Mouse (Mus musculus) hindbrain, embryonic 15.5 days (tissue): ENCODE results near the gene Vamp2. TPM values are rescaled to one million over a fixed set of nuclear protein-coding genes. Genes with fewer than 3 reads are reported as not detected.

Experiments
- ATAC-seq: fragments of 200-750 bp; cut with Nextera tagmentation; 2 replicates; pipeline ENCODE4 v1.8.0; 2017; ENCODE audit warnings: low read depth, moderate number of reproducible peaks, moderate TSS enrichment; ENCODE audit not compliant: low FRiP score
- H3K27ac ChIP-seq: fragments of 300-500 bp; sonication (generic); replicated peaks from 2 replicates; pipeline ENCODE4 v1.5.1; 2015; ENCODE audit warnings: mild to moderate bottlenecking, inconsistent platforms
- H3K27me3 ChIP-seq: fragments of 300-500 bp; sonication (generic); 2 replicates; pipeline ENCODE4 v1.6.1; 2015; ENCODE audit warnings: control low read depth, inconsistent platforms
- H3K36me3 ChIP-seq: fragments of 300-500 bp; sonication (generic); 2 replicates; pipeline ENCODE4 v1.6.1; 2015; ENCODE audit warnings: control low read depth, inconsistent platforms
- H3K4me1 ChIP-seq: fragments of 300-500 bp; sonication (generic); replicated peaks from 2 replicates; pipeline ENCODE4 v1.6.1; 2015; ENCODE audit warnings: control low read depth, inconsistent platforms
- H3K4me2 ChIP-seq: fragments of 300-500 bp; sonication (generic); 2 replicates; pipeline ENCODE4 v1.6.1; 2015; ENCODE audit warnings: moderate library complexity, mild to moderate bottlenecking, inconsistent platforms
- H3K4me3 ChIP-seq: fragments of 300-500 bp; sonication (generic); 2 replicates; pipeline ENCODE4 v1.5.1; 2015; ENCODE audit warnings: mild to moderate bottlenecking, inconsistent platforms
- H3K9ac ChIP-seq: fragments of 300-500 bp; sonication (generic); 2 replicates; pipeline ENCODE4 v1.6.1; 2015; ENCODE audit warnings: inconsistent platforms
- H3K9me3 ChIP-seq: fragments of 300-500 bp; sonication (generic); 2 replicates; pipeline ENCODE4 v1.6.1; 2016; ENCODE audit warnings: control low read depth, inconsistent platforms
- WGBS: fragments of 180-500 bp; shearing (Covaris S2); methylation state at CpG from one replicate; pipeline ENCODE4 v1.1.7; 2015; 5-methylcytosine and 5-hydroxymethylcytosine counted together
- polyA plus RNA-seq: library from polyadenylated mRNA; unstranded; fragments of >200 nt; fragmentation: Nextera tagmentation; extraction: Ambion mirVana; gene quantifications from 2 replicates; pipeline ENCODE4 v1.2.1, GENCODE M21; 2015

The Vamp2 gene
- polyA plus RNA-seq, 1 experiment from 2014 or later, result 437 TPM

GRCm38 (mm10) chr11:69135361-69135760 is 47.1 kb downstream of the Vamp2 start:
- Histone ChIP-seq H3K9me3 (no peaks in the 10 kb centered on the region), H3K36me3 (no peaks in the 10 kb centered on the region), H3K27me3 (no peaks in the 10 kb centered on the region; the same call in none of the 2 replicates), H3K4me1 (peaks cover 7% of the 10 kb centered on the region; the same call in 1 of the 2 replicates), H3K4me2 (no peak overlapping the region), H3K27ac (no peak overlapping the region), H3K4me3 (no peak overlapping the region), H3K9ac (no peak overlapping the region)
- no peak for ATAC-seq
- WGBS, result 88% methylated on average over 6 of the region's 6 CpGs

Other genes starting within 250 kb of the Vamp2 start
- gene Ndel1, start 216.6 kb upstream of the Vamp2 start, polyA plus RNA-seq, result 103 and 105 TPM in 2 replicates
- gene Rnf222, start 199.9 kb upstream of the Vamp2 start, polyA plus RNA-seq, result not detected in 2 replicates
- 557 and 622 TPM in 2 replicates for gene Rpl26, start 186.9 kb upstream of the Vamp2 start, polyA plus RNA-seq
- gene Odf4, start 161.4 kb upstream of the Vamp2 start, polyA plus RNA-seq, result 0.60 and 1.2 TPM in 2 replicates
- 21.8 and 25.3 TPM in 2 replicates for gene Arhgef15, start 131.0 kb upstream of the Vamp2 start, polyA plus RNA-seq
- 1.7 and 2.1 TPM in 2 replicates for gene Slc25a35, start 120.4 kb upstream of the Vamp2 start, polyA plus RNA-seq
- 29.8 and 34.3 TPM in 2 replicates for gene Rangrf, start 113.3 kb upstream of the Vamp2 start, polyA plus RNA-seq
- gene Pfas, start 80.0 kb upstream of the Vamp2 start, polyA plus RNA-seq, result 17.6 and 19.0 TPM in 2 replicates
- gene Ctc1, start 72.6 kb upstream of the Vamp2 start, polyA plus RNA-seq, result 56.4 and 71.2 TPM in 2 replicates
- 28.6 and 36.1 TPM in 2 replicates for gene Aurkb, start 42.8 kb upstream of the Vamp2 start, polyA plus RNA-seq
- 22.1 and 23.1 TPM in 2 replicates for gene Borcs6, start 28.8 kb upstream of the Vamp2 start, polyA plus RNA-seq
- gene Tmem107, start 17.7 kb upstream of the Vamp2 start, polyA plus RNA-seq, result 36.6 and 41.7 TPM in 2 replicates
- gene Per1, start 6.7 kb downstream of the Vamp2 start, polyA plus RNA-seq, result 10.0 and 10.1 TPM in 2 replicates
- gene Hes7, start 31.9 kb downstream of the Vamp2 start, polyA plus RNA-seq, result 0.87 and 0.98 TPM in 2 replicates
- gene 9130213A22Rik, start 34.1 kb downstream of the Vamp2 start, polyA plus RNA-seq, result 0.40 and 0.42 TPM in 2 replicates
- 4.7 and 6.5 TPM in 2 replicates for gene Aloxe3, start 37.4 kb downstream of the Vamp2 start, polyA plus RNA-seq
- 0.35 and 0.72 TPM in 2 replicates for gene Alox12b, start 68.5 kb downstream of the Vamp2 start, polyA plus RNA-seq
- 0.34 and 0.44 TPM in 2 replicates for gene Alox8, start 109.4 kb downstream of the Vamp2 start, polyA plus RNA-seq
- 0.40 and 0.43 TPM in 2 replicates for gene Gucy2e, start 148.5 kb downstream of the Vamp2 start, polyA plus RNA-seq
- 16.2 and 17.3 TPM in 2 replicates for gene Cntrob, start 235.3 kb downstream of the Vamp2 start, polyA plus RNA-seq
- 183 and 187 TPM in 2 replicates for gene Trappc1, start 235.5 kb downstream of the Vamp2 start, polyA plus RNA-seq
- gene Kcnab3, start 237.8 kb downstream of the Vamp2 start, polyA plus RNA-seq, result 4.7 and 5.9 TPM in 2 replicates